Mouse (Mus musculus): ENCODE measurements around the gene Acadvl. TPM values are rescaled to one million over a fixed set of nuclear protein-coding genes. Genes with fewer than 3 reads are reported as not detected.

The Acadvl gene
- polyA plus RNA-seq, 1 experiment from 2014 or later: 61.6 TPM

DNA sequence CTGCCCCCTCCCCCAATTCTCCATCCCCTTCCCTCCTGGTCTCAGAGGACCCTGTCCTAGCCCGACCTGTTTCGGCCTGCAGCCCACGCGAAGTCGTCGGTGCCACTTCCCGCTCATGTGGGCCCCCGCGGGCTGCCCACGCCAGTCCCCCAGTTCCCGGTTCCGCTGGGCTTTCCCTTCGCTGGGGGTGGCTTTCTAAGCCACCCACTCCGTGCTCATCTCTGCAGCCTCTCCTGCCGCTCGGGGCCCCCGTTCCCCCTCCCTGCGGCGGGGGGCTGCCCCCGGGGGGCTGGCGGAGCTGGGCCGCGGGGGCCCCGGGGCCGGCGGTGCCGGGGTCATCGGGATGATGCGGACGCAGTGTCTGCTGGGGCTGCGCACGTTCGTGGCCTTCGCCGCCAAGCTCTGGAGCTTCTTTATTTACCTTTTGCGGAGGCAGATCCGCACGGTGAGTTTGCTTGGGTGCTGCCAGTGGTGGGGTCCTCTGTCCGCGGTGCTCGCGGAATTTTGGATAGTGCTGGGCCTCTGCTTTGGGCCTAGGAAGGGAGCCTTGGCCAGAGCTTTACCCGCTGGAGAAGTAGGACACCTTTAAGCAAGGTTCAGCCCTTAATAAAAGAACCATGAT lies 34.0 kb downstream of the Acadvl start, which contains the start of gene Ctdnep1:
Ctdnep1 (plus strand) TSS at position 16 of the 622 bp plus-strand sequence.
- WGBS: under 1% methylated on average over 40 of the region's 43 CpGs

GRCm38 (mm10) chr11:69980196-69981140 lies 34.7 kb downstream of the Acadvl start:
- WGBS: under 1% methylated on average over 43 of the region's 60 CpGs
- H3K4me3 ChIP-seq (ENCODE audit: low read depth, low read length): peak overlapping the region; percentile 98
- H3K9ac ChIP-seq (ENCODE audit: low read depth, low read length): peak overlapping the region; percentile 99
- H3K4me1 ChIP-seq (ENCODE audit: control insufficient read depth, insufficient read depth, low read length): peaks cover 26% of the 10 kb centered on the region
- H3K36me3 ChIP-seq (ENCODE audit: control insufficient read depth, insufficient read depth, low read length): peaks cover 18% of the 10 kb centered on the region
- no peaks in the 10 kb centered on the region for H3K27me3 ChIP-seq (ENCODE audit: control insufficient read depth, insufficient read depth, low read depth, low read length)
- H3K27ac ChIP-seq (ENCODE audit: low read length): peak overlapping the region; percentile 98
- H3K9me3 ChIP-seq (replicated peaks; ENCODE audit: control insufficient read depth, low read length, poor library complexity, severe bottlenecking): no peaks in the 10 kb centered on the region
- H3K4me2 ChIP-seq (ENCODE audit: low read length): peak overlapping the region; percentile 92
- peak; percentile 92 for ATAC-seq

More for the DNA sequence above, 34.0 kb downstream of the Acadvl start, which contains the start of gene Ctdnep1:
- peak; percentile 43; the same call in 1 of the 2 replicates for ATAC-seq
- Histone ChIP-seq H3K9ac (ENCODE audit: low read depth, low read length) (peak within 1 kb of the TSS; percentile 99), H3K36me3 (ENCODE audit: control insufficient read depth, insufficient read depth, low read length) (peaks cover 16% of the 10 kb centered on the region), H3K27me3 (ENCODE audit: control insufficient read depth, insufficient read depth, low read depth, low read length) (no peaks in the 10 kb centered on the region), H3K4me1 (ENCODE audit: control insufficient read depth, insufficient read depth, low read length) (peaks cover 26% of the 10 kb centered on the region), H3K4me3 (ENCODE audit: low read depth, low read length) (peak within 1 kb of the TSS; percentile 98), H3K4me2 (ENCODE audit: low read length) (peak within 1 kb of the TSS; percentile 92), H3K9me3 (replicated peaks; ENCODE audit: control insufficient read depth, low read length, poor library complexity, severe bottlenecking) (no peaks in the 10 kb centered on the region), H3K27ac (ENCODE audit: low read length) (peak within 1 kb of the TSS; percentile 98)

DNA sequence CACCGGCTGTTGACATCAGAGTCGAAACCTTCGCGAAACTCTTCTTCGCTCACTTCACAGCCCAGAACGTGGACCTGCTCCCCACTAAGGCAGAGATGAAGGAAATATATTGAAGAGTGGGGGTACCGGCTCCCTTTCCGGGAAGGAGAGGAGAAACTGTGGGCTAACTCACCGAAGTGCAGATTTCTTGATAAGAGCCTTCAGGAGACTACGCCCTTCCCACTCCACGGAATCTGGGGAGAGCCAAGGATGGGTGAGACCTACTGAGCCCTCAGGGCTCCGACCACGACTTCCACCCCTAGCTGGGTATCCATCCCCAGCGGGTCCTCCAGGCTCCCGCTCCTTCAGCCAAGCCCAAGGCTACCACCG lies 35.4 kb downstream of the Acadvl start:
- Histone ChIP-seq H3K27ac (ENCODE audit: low read length) (peak overlapping the region; percentile 98), H3K4me3 (ENCODE audit: low read depth, low read length) (peak overlapping the region; percentile 98), H3K9ac (ENCODE audit: low read depth, low read length) (peak overlapping the region; percentile 99), H3K27me3 (ENCODE audit: control insufficient read depth, insufficient read depth, low read depth, low read length) (no peaks in the 10 kb centered on the region), H3K4me2 (ENCODE audit: low read length) (peak overlapping the region; percentile 92), H3K9me3 (replicated peaks; ENCODE audit: control insufficient read depth, low read length, poor library complexity, severe bottlenecking) (no peaks in the 10 kb centered on the region), H3K36me3 (ENCODE audit: control insufficient read depth, insufficient read depth, low read length) (peaks cover 14% of the 10 kb centered on the region), H3K4me1 (ENCODE audit: control insufficient read depth, insufficient read depth, low read length) (peaks cover 26% of the 10 kb centered on the region)
- WGBS: 4% methylated on average over 16 of the region's 16 CpGs
- no peak for ATAC-seq

- no peaks in the 10 kb centered on the region for H3K27me3 ChIP-seq (ENCODE audit: control insufficient read depth, insufficient read depth, low read depth, low read length)
- WGBS: 92% methylated on average over 4 of the region's 4 CpGs
- no peak overlapping the region for H3K4me2 ChIP-seq (ENCODE audit: low read length)
- peaks cover 20% of the 10 kb centered on the region for H3K36me3 ChIP-seq (ENCODE audit: control insufficient read depth, insufficient read depth, low read length)
- no peak overlapping the region for H3K4me3 ChIP-seq (ENCODE audit: low read depth, low read length)
- peaks cover 10% of the 10 kb centered on the region for H3K4me1 ChIP-seq (ENCODE audit: control insufficient read depth, insufficient read depth, low read length)
- no peak for ATAC-seq
- no peak overlapping the region for H3K9ac ChIP-seq (ENCODE audit: low read depth, low read length)
- H3K27ac ChIP-seq (ENCODE audit: low read length): no peak overlapping the region
- H3K9me3 ChIP-seq (replicated peaks; ENCODE audit: control insufficient read depth, low read length, poor library complexity, severe bottlenecking): no peaks in the 10 kb centered on the region
These were observed 38.9 kb downstream of the Acadvl start for GRCm38 (mm10) chr11:69976271-69976670.

DNA sequence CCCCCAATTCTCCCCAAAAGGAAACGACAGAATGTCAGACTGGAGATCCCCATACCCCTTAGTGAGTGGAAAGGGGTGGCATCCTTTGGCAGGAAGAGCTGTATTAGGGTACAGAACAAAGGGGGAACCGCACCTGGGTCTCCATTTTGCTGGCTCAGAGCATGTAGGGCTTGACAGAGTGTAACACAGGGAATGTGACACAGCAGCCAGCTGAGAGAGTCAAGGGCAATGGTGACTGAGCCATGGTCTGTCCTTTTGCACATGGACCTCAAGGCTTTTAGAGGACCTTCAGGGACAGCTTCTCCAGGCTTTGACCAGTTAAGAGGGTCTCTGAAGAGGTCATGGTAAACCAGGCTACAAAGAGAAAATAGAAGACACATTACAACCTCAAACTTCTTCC lies 40.3 kb downstream of the Acadvl start:
- Histone ChIP-seq H3K4me2 (ENCODE audit: low read length) (no peak overlapping the region), H3K9me3 (replicated peaks; ENCODE audit: control insufficient read depth, low read length, poor library complexity, severe bottlenecking) (no peaks in the 10 kb centered on the region), H3K36me3 (ENCODE audit: control insufficient read depth, insufficient read depth, low read length) (peaks cover 20% of the 10 kb centered on the region), H3K4me3 (ENCODE audit: low read depth, low read length) (no peak overlapping the region), H3K27ac (ENCODE audit: low read length) (no peak overlapping the region), H3K27me3 (ENCODE audit: control insufficient read depth, insufficient read depth, low read depth, low read length) (no peaks in the 10 kb centered on the region), H3K9ac (ENCODE audit: low read depth, low read length) (no peak overlapping the region), H3K4me1 (ENCODE audit: control insufficient read depth, insufficient read depth, low read length) (peaks cover 10% of the 10 kb centered on the region)
- ATAC-seq: no peak
- WGBS: 95% methylated on average over 2 of the region's 2 CpGs

DNA sequence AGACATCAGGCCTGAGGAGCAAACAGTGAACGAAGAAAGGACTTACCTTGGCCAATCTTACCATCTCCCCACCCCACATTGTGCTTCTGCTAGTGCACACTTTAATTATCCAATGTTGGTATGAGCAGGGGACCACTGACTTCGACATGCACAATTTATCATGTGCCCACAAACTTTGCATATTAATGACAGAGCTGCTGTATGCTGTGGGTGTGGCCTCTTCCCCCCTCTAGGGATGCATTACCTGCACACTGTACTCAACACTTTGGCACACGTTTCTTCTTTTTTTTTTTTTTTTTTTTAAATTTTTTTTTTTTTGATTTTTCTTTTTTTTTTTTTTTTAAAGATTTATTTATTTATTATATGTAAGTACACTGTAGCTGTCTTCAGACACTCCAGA lies 44.4 kb downstream of the Acadvl start:
- no peak overlapping the region for H3K27ac ChIP-seq (ENCODE audit: low read length)
- peaks cover 23% of the 10 kb centered on the region for H3K27me3 ChIP-seq (ENCODE audit: control insufficient read depth, insufficient read depth, low read depth, low read length)
- ATAC-seq: no peak
- H3K36me3 ChIP-seq (ENCODE audit: control insufficient read depth, insufficient read depth, low read length): peaks cover 27% of the 10 kb centered on the region
- 95% methylated on average over 3 of the region's 3 CpGs for WGBS
- no peak overlapping the region for H3K4me2 ChIP-seq (ENCODE audit: low read length)
- peaks cover 3% of the 10 kb centered on the region; the same call in 1 of the 2 replicates for H3K4me1 ChIP-seq (ENCODE audit: control insufficient read depth, insufficient read depth, low read length)
- H3K9ac ChIP-seq (ENCODE audit: low read depth, low read length): no peak overlapping the region
- no peak overlapping the region for H3K4me3 ChIP-seq (ENCODE audit: low read depth, low read length)
- H3K9me3 ChIP-seq (replicated peaks; ENCODE audit: control insufficient read depth, low read length, poor library complexity, severe bottlenecking): no peaks in the 10 kb centered on the region

- 94% methylated on average over 6 of the region's 6 CpGs for WGBS
- H3K4me2 ChIP-seq (ENCODE audit: low read length): no peak overlapping the region
- no peak for ATAC-seq
- peaks cover 26% of the 10 kb centered on the region for H3K36me3 ChIP-seq (ENCODE audit: control insufficient read depth, insufficient read depth, low read length)
- no peak overlapping the region for H3K9ac ChIP-seq (ENCODE audit: low read depth, low read length)
- H3K27ac ChIP-seq (ENCODE audit: low read length): no peak overlapping the region
- H3K4me1 ChIP-seq (ENCODE audit: control insufficient read depth, insufficient read depth, low read length): peaks cover 6% of the 10 kb centered on the region; the same call in 1 of the 2 replicates
- peaks cover 26% of the 10 kb centered on the region for H3K27me3 ChIP-seq (ENCODE audit: control insufficient read depth, insufficient read depth, low read depth, low read length)
- no peaks in the 10 kb centered on the region for H3K9me3 ChIP-seq (replicated peaks; ENCODE audit: control insufficient read depth, low read length, poor library complexity, severe bottlenecking)
- H3K4me3 ChIP-seq (ENCODE audit: low read depth, low read length): no peak overlapping the region
These were observed 45.0 kb downstream of the Acadvl start for GRCm38 (mm10) chr11:69970222-69970621.

DNA sequence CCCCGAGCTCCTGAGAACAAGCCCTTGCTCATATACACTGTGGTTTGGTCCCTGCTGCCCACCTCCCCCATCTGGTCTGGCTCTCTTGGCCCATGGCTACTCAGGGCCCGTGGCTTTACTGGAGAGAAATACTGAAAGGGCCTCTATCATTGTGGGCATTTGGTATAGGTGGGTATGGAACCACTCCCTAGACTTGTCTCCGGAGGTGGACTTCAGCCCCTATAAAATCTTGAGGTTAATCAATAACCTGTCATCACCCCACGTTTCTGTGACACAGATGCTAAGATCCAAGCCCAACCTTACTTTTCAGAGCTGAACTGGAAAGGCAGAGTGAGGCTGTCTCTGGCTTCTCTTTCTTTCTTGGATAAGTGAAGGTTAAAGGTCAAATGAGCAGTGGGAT lies 46.4 kb downstream of the Acadvl start:
- peaks cover 38% of the 10 kb centered on the region for H3K27me3 ChIP-seq (ENCODE audit: control insufficient read depth, insufficient read depth, low read depth, low read length)
- H3K27ac ChIP-seq (ENCODE audit: low read length): no peak overlapping the region
- H3K4me1 ChIP-seq (ENCODE audit: control insufficient read depth, insufficient read depth, low read length): peaks cover 6% of the 10 kb centered on the region; the same call in 1 of the 2 replicates
- ATAC-seq: no peak
- no peak overlapping the region for H3K4me3 ChIP-seq (ENCODE audit: low read depth, low read length)
- 92% methylated on average over 4 of the region's 4 CpGs for WGBS
- H3K9ac ChIP-seq (ENCODE audit: low read depth, low read length): no peak overlapping the region
- H3K36me3 ChIP-seq (ENCODE audit: control insufficient read depth, insufficient read depth, low read length): peaks cover 20% of the 10 kb centered on the region
- H3K4me2 ChIP-seq (ENCODE audit: low read length): no peak overlapping the region
- no peaks in the 10 kb centered on the region for H3K9me3 ChIP-seq (replicated peaks; ENCODE audit: control insufficient read depth, low read length, poor library complexity, severe bottlenecking)

Measured in midbrain, embryonic 16.5 days (tissue).